Mouse (Mus musculus) layer of hippocampus, adult 9-11 months (tissue): Measurements from ENCODE around the gene Sall1.

Experiments used
- DNase-seq: peaks from one replicate; pipeline ENCODE4 v3.0.0; 2022

Gene Sall1

DNA sequence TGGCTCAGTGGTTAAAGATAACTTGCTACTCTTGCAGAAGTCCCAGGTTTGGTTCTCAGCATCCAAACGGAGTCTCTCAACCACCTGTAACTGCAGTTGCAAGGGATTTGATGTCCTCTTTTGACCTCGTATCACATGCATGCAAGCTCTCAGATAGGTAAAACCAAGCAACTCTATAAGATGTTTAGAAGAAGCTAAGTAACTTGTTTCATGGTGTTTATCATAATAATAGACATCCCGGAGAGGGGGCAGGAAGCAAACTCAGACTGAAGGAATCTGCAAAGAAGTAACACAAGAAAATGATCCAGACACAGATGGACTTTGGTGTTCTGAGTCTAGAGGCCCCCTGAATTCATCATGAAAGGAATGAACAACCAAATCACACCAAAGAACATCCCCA lies 55.0 kb downstream of the Sall1 start:
- no peak for DNase-seq

DNA sequence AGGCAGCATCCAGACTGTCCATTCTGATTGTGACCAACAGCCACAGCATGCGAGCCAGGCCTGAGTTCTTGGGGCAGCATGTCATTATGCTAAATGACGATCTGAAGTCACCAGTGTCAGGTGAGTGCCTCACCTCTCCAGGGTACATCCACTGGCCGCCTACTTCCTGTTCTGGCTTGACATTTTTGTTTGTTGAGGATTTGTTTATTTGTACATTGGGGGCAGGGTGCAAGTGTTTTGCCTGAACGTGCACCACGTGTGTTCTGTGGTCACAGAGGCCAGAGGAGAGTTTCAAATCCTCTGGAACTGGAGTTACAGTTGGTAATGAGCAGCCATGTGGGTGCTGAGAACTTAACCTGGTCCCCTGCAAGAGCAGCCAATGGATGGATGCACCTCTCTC lies 60.5 kb downstream of the Sall1 start:
- DNase-seq, result no peak
